Mouse (Mus musculus) layer of hippocampus, postnatal 10 days (tissue): ENCODE results near the gene Slx4ip. TPM values are rescaled to one million over a fixed set of nuclear protein-coding genes. Genes with fewer than 3 reads are reported as not detected.

ENCODE experiments used
- DNase-seq, 2 experiments: peaks; one replicate each; pipeline ENCODE4 v3.0.0; 2021; ENCODE audit warnings: low spot score in 2 of 2
- total RNA-seq, 2 experiments: library from RNA; stranded (reverse); gene quantifications; 2 replicates each; pipeline ENCODE4 v1.2.3; 2021

Slx4ip gene
- total RNA-seq, 2 experiments from 2014 or later = 6.1 to 7.9 TPM

- no peak for DNase-seq
Observed at GRCm38 (mm10) chr2:137098269-137099035, 207.4 kb downstream of the Slx4ip start.

DNA sequence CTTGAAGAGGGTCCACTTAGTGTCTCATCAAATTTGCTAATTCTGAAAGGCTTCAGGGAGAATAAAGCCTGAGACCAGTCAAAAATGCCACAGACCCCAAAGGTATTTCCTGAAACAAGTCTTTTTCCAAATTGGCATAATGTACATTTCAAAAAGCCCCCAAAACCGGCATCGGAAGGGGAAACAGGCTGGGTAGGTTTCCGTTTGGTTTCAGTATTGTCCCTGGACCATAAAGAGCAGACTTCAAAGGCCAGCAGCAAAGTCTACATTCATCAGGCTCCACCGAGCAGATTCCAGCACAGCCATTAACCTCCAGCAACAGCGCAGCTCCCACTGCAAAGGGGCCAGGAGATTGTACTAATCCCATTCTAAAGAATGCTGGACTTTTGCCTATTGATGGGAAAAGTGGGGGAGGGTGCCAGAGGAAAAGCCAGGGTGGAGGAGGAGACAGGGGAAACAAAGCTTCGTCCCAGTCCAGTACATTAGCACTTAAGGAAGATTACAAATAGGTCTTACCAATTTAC is 208.3 kb downstream of the Slx4ip start:
- no peak for DNase-seq

GRCm38 (mm10) chr2:137101074-137101473 is 210.1 kb downstream of the Slx4ip start:
- DNase-seq = no peak

- DNase-seq = no peak
Observed at GRCm38 (mm10) chr2:137107203-137107602, 216.2 kb downstream of the Slx4ip start.

GRCm38 (mm10) chr2:137107946-137108345 is 216.9 kb downstream of the Slx4ip start:
- no peak for DNase-seq

- DNase-seq = peak; percentile 37 to 60
Observed at GRCm38 (mm10) chr2:137109321-137110213, 218.5 kb downstream of the Slx4ip start.

GRCm38 (mm10) chr2:137110214-137110898 is 219.3 kb downstream of the Slx4ip start:
- no peak for DNase-seq

GRCm38 (mm10) chr2:137113288-137114061 is 222.5 kb downstream of the Slx4ip start:
- DNase-seq = no peak

GRCm38 (mm10) chr2:137114248-137115096 is 223.5 kb downstream of the Slx4ip start:
- peak; percentile 82 to 88 for DNase-seq

DNA sequence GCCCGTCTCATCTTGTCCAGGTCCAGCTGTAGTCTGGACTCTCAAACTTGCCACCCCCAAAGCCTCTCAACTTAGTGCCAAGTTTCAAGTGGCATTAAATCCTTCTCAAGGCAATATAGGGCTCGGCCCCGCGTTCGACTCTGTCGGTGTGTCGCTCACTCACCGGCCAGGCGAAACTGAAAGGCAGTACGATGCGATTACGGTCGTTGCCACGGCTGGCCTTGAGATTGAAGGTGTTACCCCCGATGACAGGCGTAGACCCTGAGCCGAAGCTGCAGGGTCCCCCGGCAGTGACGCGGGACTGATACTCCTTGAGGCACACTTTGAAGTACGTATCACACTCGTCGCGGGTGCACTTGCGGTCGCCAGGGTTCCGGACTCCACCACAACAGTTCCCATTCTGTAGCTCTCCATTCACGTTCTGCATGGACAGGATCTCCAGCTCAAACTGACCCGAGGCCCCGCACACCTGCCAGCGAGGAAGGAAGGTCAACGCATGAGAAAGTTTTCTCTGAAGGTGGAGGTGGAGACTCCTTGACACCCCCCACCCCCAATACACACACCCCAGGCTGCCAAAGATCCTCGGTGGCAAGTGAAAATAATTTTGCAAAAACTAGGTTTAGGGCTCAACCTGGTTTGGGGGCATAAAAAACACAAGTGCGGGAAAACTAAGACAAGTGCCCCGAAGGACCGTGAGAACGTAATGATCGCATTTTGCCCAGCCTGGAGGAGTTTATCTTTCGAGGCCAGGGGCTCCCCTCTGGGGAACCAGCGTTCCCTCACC is 224.4 kb downstream of the Slx4ip start:
- DNase-seq = no peak

- DNase-seq = peak; percentile 51 to 62
Observed at GRCm38 (mm10) chr2:137116025-137116674, 225.1 kb downstream of the Slx4ip start, which contains the start of gene Jag1. Gene Jag1 (minus strand): TSS chr2:137116644.

GRCm38 (mm10) chr2:137116675-137117320 is 225.8 kb downstream of the Slx4ip start:
- peak; percentile 78 to 84 for DNase-seq

DNA sequence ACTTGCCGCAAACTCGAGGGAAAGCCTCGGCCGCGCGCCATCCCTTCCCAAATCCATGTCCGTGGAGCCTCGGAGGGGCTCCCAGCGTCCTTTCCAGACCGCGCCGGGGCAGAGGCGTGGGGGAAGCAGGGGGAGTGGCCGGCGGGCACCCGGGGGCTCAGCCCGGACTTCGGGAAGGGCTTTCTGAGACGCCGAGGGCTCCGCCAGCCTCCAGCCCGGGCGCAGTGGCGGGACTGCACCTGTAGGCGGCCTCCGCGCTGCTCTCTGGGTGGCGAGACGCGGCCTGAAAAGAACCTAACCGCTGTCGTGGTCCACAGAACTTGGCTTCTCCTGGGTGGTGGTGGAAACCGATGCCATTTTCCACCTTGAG is 226.3 kb downstream of the Slx4ip start:
- peak; percentile 81 to 87 for DNase-seq
